Mouse (Mus musculus) liver, embryonic 13.5 days (tissue): ENCODE results near the gene Ssxb6. TPM values are rescaled to one million over a fixed set of nuclear protein-coding genes. Genes with fewer than 3 reads are reported as not detected.
"Not testable (repeated sequence)": the region's sequence is repeated elsewhere in the genome, so short reads cannot be mapped to it uniquely, and the experiment has no call there.

Experiments
- ATAC-seq: fragments of 200-750 bp; cut with Nextera tagmentation; 2 replicates; pipeline ENCODE4 v1.8.0; 2017; ENCODE audit warnings: low read depth, mild to moderate bottlenecking, moderate number of reproducible peaks, moderate library complexity
- DNase-seq: peaks from one replicate; pipeline ENCODE4 v3.0.0; 2022
- H3K27ac ChIP-seq: fragments of 300-500 bp; sonication (generic); 2 replicates; pipeline ENCODE4 v1.5.1; 2015; ENCODE audit warnings: moderate library complexity, mild to moderate bottlenecking, inconsistent platforms
- H3K27me3 ChIP-seq: fragments of 300-500 bp; sonication (generic); 2 replicates; pipeline ENCODE4 v1.6.1; 2015; ENCODE audit warnings: mild to moderate bottlenecking, inconsistent platforms
- H3K36me3 ChIP-seq: fragments of 300-500 bp; sonication (generic); 2 replicates; pipeline ENCODE4 v1.6.1; 2015; ENCODE audit warnings: mild to moderate bottlenecking, inconsistent platforms
- H3K4me1 ChIP-seq: fragments of 300-500 bp; sonication (generic); replicated peaks from 2 replicates; pipeline ENCODE4 v1.6.1; 2015; ENCODE audit warnings: inconsistent platforms
- H3K4me2 ChIP-seq: fragments of 300-500 bp; sonication (generic); 2 replicates; pipeline ENCODE4 v1.6.1; 2015; ENCODE audit warnings: inconsistent platforms, mild to moderate bottlenecking, moderate library complexity
- H3K4me3 ChIP-seq: fragments of 300-500 bp; sonication (generic); replicated peaks from 2 replicates; pipeline ENCODE4 v1.5.1; 2015; ENCODE audit warnings: mild to moderate bottlenecking, inconsistent platforms
- H3K9ac ChIP-seq: fragments of 300-500 bp; sonication (generic); 2 replicates; pipeline ENCODE4 v1.6.1; 2015; ENCODE audit warnings: mild to moderate bottlenecking, inconsistent platforms
- H3K9me3 ChIP-seq: fragments of 300-500 bp; sonication (generic); replicated peaks from 2 replicates; pipeline ENCODE4 v1.6.1; 2016; ENCODE audit warnings: inconsistent platforms
- WGBS: fragments of 180-500 bp; shearing (Covaris S2); methylation state at CpG from one replicate; pipeline ENCODE4 v1.1.7; 2015; ENCODE audit not compliant: insufficient replicate concordance; 5-methylcytosine and 5-hydroxymethylcytosine counted together
- polyA plus RNA-seq: library from polyadenylated mRNA; unstranded; fragments of >200 nt; fragmentation: Nextera tagmentation; extraction: Ambion mirVana; gene quantifications from 2 replicates; pipeline ENCODE4 v1.2.1, GENCODE M21; 2015

Gene Ssxb6
- not detected in 2 replicates for polyA plus RNA-seq

- not testable (repeated sequence) for H3K27ac ChIP-seq, H3K9me3 ChIP-seq, H3K9ac ChIP-seq, H3K36me3 ChIP-seq, DNase-seq, H3K4me1 ChIP-seq, H3K27me3 ChIP-seq, H3K4me3 ChIP-seq, ATAC-seq, H3K4me2 ChIP-seq
- 47% methylated on average over 4 of the region's 4 CpGs for WGBS
Measured at GRCm38 (mm10) chrX:8548155-8548554, at the start of gene Ssxb6. Ssxb6 (minus strand) TSS chrX:8548255.

- H3K9me3 ChIP-seq, DNase-seq, ATAC-seq, H3K27ac ChIP-seq, H3K36me3 ChIP-seq, H3K27me3 ChIP-seq, H3K4me2 ChIP-seq, H3K4me3 ChIP-seq, H3K4me1 ChIP-seq, H3K9ac ChIP-seq: not testable (repeated sequence)
- 17% methylated on average over 1 of the region's 1 CpGs for WGBS
Measured at GRCm38 (mm10) chrX:8591716-8592115, 43.7 kb upstream of the Ssxb6 start, which contains the start of gene Ssxb3. Ssxb3 (minus strand) TSS chrX:8591816.

- Histone ChIP-seq H3K4me2 (no peak within 1 kb of the TSS), H3K4me3 (no peak within 1 kb of the TSS), H3K4me1 (no peaks in the 10 kb centered on the region), H3K27me3 (no peaks in the 10 kb centered on the region), H3K9me3 (no peaks in the 10 kb centered on the region), H3K27ac (no peak within 1 kb of the TSS), H3K9ac (no peak within 1 kb of the TSS), H3K36me3 (no peaks in the 10 kb centered on the region)
- WGBS = 66% methylated on average over 2 of the region's 2 CpGs
- DNase-seq (no peak), ATAC-seq (no peak)
Measured at GRCm38 (mm10) chrX:8524854-8525253, 23.2 kb downstream of the Ssxb6 start, which contains the start of gene Gm14459. Gm14459 (minus strand) TSS chrX:8524954.

Other genes starting within 250 kb of the Ssxb6 start
- gene Ssxb10, start 220.8 kb downstream of the Ssxb6 start, polyA plus RNA-seq = not detected in 2 replicates
- gene Ssxb9, start 181.3 kb downstream of the Ssxb6 start, polyA plus RNA-seq = not detected in 2 replicates
- not detected in 2 replicates for gene Ssxb1, start 134.9 kb downstream of the Ssxb6 start, polyA plus RNA-seq
- gene Ssxb2, start 86.5 kb downstream of the Ssxb6 start, polyA plus RNA-seq = not detected in 2 replicates
- not detected in 2 replicates for gene Gm14459, start 23.3 kb downstream of the Ssxb6 start, polyA plus RNA-seq
- gene Ssxb3, start 43.6 kb upstream of the Ssxb6 start, polyA plus RNA-seq = not detected in 2 replicates
- gene Ssxb8, start 142.6 kb upstream of the Ssxb6 start, polyA plus RNA-seq = not detected in 2 replicates
- not detected in 2 replicates for gene Ssx9, start 200.2 kb upstream of the Ssxb6 start, polyA plus RNA-seq